Mouse (Mus musculus) stomach, embryonic 15.5 days (tissue): ENCODE data around the gene Hsdl1. TPM values are rescaled to one million over a fixed set of nuclear protein-coding genes. Genes with fewer than 3 reads are reported as not detected.

ENCODE experiments used
- ATAC-seq: fragments of 200-750 bp; cut with Nextera tagmentation; 2 replicates; pipeline ENCODE4 v1.8.0; 2017; ENCODE audit warnings: low read depth, moderate number of reproducible peaks, moderate TSS enrichment; ENCODE audit not compliant: insufficient read depth, low FRiP score
- H3K27ac ChIP-seq: fragments of 300-500 bp; sonication (generic); 2 replicates; pipeline ENCODE4 v1.5.1; 2015; ENCODE audit warnings: mild to moderate bottlenecking, inconsistent platforms
- H3K27me3 ChIP-seq: fragments of 300-500 bp; sonication (generic); replicated peaks from 2 replicates; pipeline ENCODE4 v1.6.1; 2015; ENCODE audit warnings: inconsistent platforms
- H3K36me3 ChIP-seq: fragments of 300-500 bp; sonication (generic); 2 replicates; pipeline ENCODE4 v1.6.1; 2015; ENCODE audit warnings: inconsistent platforms
- H3K4me1 ChIP-seq: fragments of 300-500 bp; sonication (generic); 2 replicates; pipeline ENCODE4 v1.6.1; 2015; ENCODE audit warnings: inconsistent platforms
- H3K4me2 ChIP-seq: fragments of 300-500 bp; sonication (generic); 2 replicates; pipeline ENCODE4 v1.6.1; 2015; ENCODE audit warnings: mild to moderate bottlenecking, inconsistent platforms
- H3K4me3 ChIP-seq: fragments of 300-500 bp; sonication (generic); replicated peaks from 2 replicates; pipeline ENCODE4 v1.5.1; 2015; ENCODE audit warnings: inconsistent platforms
- H3K9ac ChIP-seq: fragments of 300-500 bp; sonication (generic); 2 replicates; pipeline ENCODE4 v1.6.1; 2015; ENCODE audit warnings: inconsistent platforms
- H3K9me3 ChIP-seq: fragments of 300-500 bp; sonication (generic); 2 replicates; pipeline ENCODE4 v1.6.1; 2016; ENCODE audit warnings: inconsistent platforms
- WGBS: fragments of 180-500 bp; shearing (Covaris S2); methylation state at CpG from one replicate; pipeline ENCODE4 v1.1.7; 2015; 5-methylcytosine and 5-hydroxymethylcytosine counted together
- polyA plus RNA-seq: library from polyadenylated mRNA; unstranded; fragments of >200 nt; fragmentation: Nextera tagmentation; extraction: Ambion mirVana; gene quantifications from 2 replicates; pipeline ENCODE4 v1.2.1, GENCODE M21; 2015

Gene Hsdl1
- polyA plus RNA-seq, 1 experiment from 2014 or later: 32.2 TPM

- Histone ChIP-seq H3K36me3 (no peaks in the 10 kb centered on the region), H3K27me3 (peaks cover 3% of the 10 kb centered on the region; the same call in 1 of the 2 replicates), H3K9me3 (no peaks in the 10 kb centered on the region), H3K27ac (no peak overlapping the region), H3K4me2 (peak overlapping the region; percentile 96), H3K9ac (peak overlapping the region; percentile 60; the same call in 1 of the 2 replicates), H3K4me1 (peaks cover 19% of the 10 kb centered on the region), H3K4me3 (peak overlapping the region; percentile 68)
- WGBS: 1% methylated on average over 16 of the region's 16 CpGs
- ATAC-seq: peak; percentile 2; the same call in 1 of the 2 replicates
Measured at GRCm38 (mm10) chr8:119575366-119575726, 363 bp upstream of the Hsdl1 start.

GRCm38 (mm10) chr8:119572411-119572810 lies 2.6 kb downstream of the Hsdl1 start:
- Histone ChIP-seq H3K27ac (peak overlapping the region; percentile 23; the same call in 1 of the 2 replicates), H3K36me3 (no peaks in the 10 kb centered on the region), H3K9ac (no peak overlapping the region), H3K4me2 (no peak overlapping the region), H3K9me3 (no peaks in the 10 kb centered on the region), H3K27me3 (peaks cover 3% of the 10 kb centered on the region; the same call in 1 of the 2 replicates), H3K4me1 (peaks cover 19% of the 10 kb centered on the region), H3K4me3 (no peak overlapping the region)
- 70% methylated on average over 4 of the region's 4 CpGs for WGBS
- no peak for ATAC-seq

GRCm38 (mm10) chr8:119571135-119571534 lies 3.8 kb downstream of the Hsdl1 start:
- no peak overlapping the region for H3K4me3 ChIP-seq
- peaks cover 19% of the 10 kb centered on the region for H3K4me1 ChIP-seq
- H3K9me3 ChIP-seq: no peaks in the 10 kb centered on the region
- ATAC-seq: no peak
- no peak overlapping the region for H3K27ac ChIP-seq
- no peak overlapping the region for H3K9ac ChIP-seq
- WGBS: 80% methylated on average over 6 of the region's 6 CpGs
- no peak overlapping the region for H3K4me2 ChIP-seq
- 0 out of 2 replicates have a peak, but pooled peaks cover 5% of the 10 kb centered on the region for H3K36me3 ChIP-seq
- no peaks in the 10 kb centered on the region; the same call in 1 of the 2 replicates for H3K27me3 ChIP-seq

- peaks cover 14% of the 10 kb centered on the region for H3K36me3 ChIP-seq
- H3K9ac ChIP-seq: no peak overlapping the region
- H3K4me1 ChIP-seq: peaks cover 15% of the 10 kb centered on the region
- H3K9me3 ChIP-seq: no peaks in the 10 kb centered on the region
- ATAC-seq: no peak
- WGBS: 45% methylated on average over 4 of the region's 4 CpGs
- H3K4me3 ChIP-seq: no peak overlapping the region
- H3K27ac ChIP-seq: no peak overlapping the region
- no peak overlapping the region for H3K4me2 ChIP-seq
- no peaks in the 10 kb centered on the region for H3K27me3 ChIP-seq
Measured at GRCm38 (mm10) chr8:119569881-119570280, 5.1 kb downstream of the Hsdl1 start.

- Histone ChIP-seq H3K4me1 (peaks cover 9% of the 10 kb centered on the region), H3K27ac (no peak overlapping the region), H3K9ac (no peak overlapping the region), H3K9me3 (no peaks in the 10 kb centered on the region), H3K36me3 (peaks cover 14% of the 10 kb centered on the region), H3K27me3 (no peaks in the 10 kb centered on the region), H3K4me2 (no peak overlapping the region), H3K4me3 (no peak overlapping the region)
- 59% methylated on average over 7 of the region's 7 CpGs for WGBS
- ATAC-seq: no peak
Measured at GRCm38 (mm10) chr8:119568951-119569350, 6.0 kb downstream of the Hsdl1 start.

- no peak overlapping the region for H3K27ac ChIP-seq
- no peak for ATAC-seq
Measured at GRCm38 (mm10) chr8:119568251-119568650, 6.7 kb downstream of the Hsdl1 start.

GRCm38 (mm10) chr8:119566367-119566766 lies 8.6 kb downstream of the Hsdl1 start:
- peaks cover 22% of the 10 kb centered on the region for H3K36me3 ChIP-seq
- no peak overlapping the region for H3K4me2 ChIP-seq
- no peaks in the 10 kb centered on the region for H3K27me3 ChIP-seq
- H3K9me3 ChIP-seq: no peaks in the 10 kb centered on the region
- no peak for ATAC-seq
- no peak overlapping the region for H3K9ac ChIP-seq
- no peak overlapping the region for H3K27ac ChIP-seq
- no peaks in the 10 kb centered on the region for H3K4me1 ChIP-seq
- WGBS: 77% methylated on average over 11 of the region's 11 CpGs
- no peak overlapping the region for H3K4me3 ChIP-seq

More at GRCm38 (mm10) chr8:119568251-119568650, 6.7 kb downstream of the Hsdl1 start:
- Histone ChIP-seq H3K9me3 (no peaks in the 10 kb centered on the region), H3K4me1 (peaks cover 5% of the 10 kb centered on the region; the same call in 1 of the 2 replicates), H3K9ac (no peak overlapping the region), H3K4me3 (no peak overlapping the region), H3K36me3 (peaks cover 21% of the 10 kb centered on the region), H3K27me3 (no peaks in the 10 kb centered on the region), H3K4me2 (no peak overlapping the region)
- 82% methylated on average over 9 of the region's 9 CpGs for WGBS

GRCm38 (mm10) chr8:119563849-119564251 lies 11.1 kb downstream of the Hsdl1 start:
- no peak overlapping the region for H3K27ac ChIP-seq
- WGBS: 90% methylated on average over 14 of the region's 14 CpGs

GRCm38 (mm10) chr8:119559402-119559720 lies 15.6 kb downstream of the Hsdl1 start:
- Histone ChIP-seq H3K4me3 (peak overlapping the region; percentile 94; the same call in 1 of the 2 replicates), H3K4me2 (0 out of 2 replicates have a peak overlapping the region, but pooled peaks have one; percentile 57), H3K36me3 (0 out of 2 replicates have a peak, but pooled peaks cover 8% of the 10 kb centered on the region), H3K27ac (no peak overlapping the region), H3K4me1 (peaks cover 19% of the 10 kb centered on the region; the same call in 1 of the 2 replicates), H3K9me3 (no peaks in the 10 kb centered on the region), H3K9ac (0 out of 2 replicates have a peak overlapping the region, but pooled peaks have one; percentile 37), H3K27me3 (no peaks in the 10 kb centered on the region)
- no peak for ATAC-seq
- WGBS: 80% methylated on average over 6 of the region's 6 CpGs

More at GRCm38 (mm10) chr8:119563849-119564251, 11.1 kb downstream of the Hsdl1 start:
- Histone ChIP-seq H3K4me3 (no peak overlapping the region), H3K36me3 (peaks cover 22% of the 10 kb centered on the region), H3K9me3 (no peaks in the 10 kb centered on the region), H3K4me2 (no peak overlapping the region), H3K9ac (no peak overlapping the region), H3K27me3 (no peaks in the 10 kb centered on the region), H3K4me1 (0 out of 2 replicates have a peak, but pooled peaks cover 4% of the 10 kb centered on the region)
- no peak for ATAC-seq

GRCm38 (mm10) chr8:119558603-119559401 lies 16.2 kb downstream of the Hsdl1 start, which contains the start of gene Mbtps1:
Gene Mbtps1, minus strand, starts transcription at chr8:119558735.
- H3K9ac ChIP-seq: peak within 1 kb of the TSS; percentile 88
- H3K4me3 ChIP-seq: peak within 1 kb of the TSS; percentile 94
- H3K9me3 ChIP-seq: no peaks in the 10 kb centered on the region
- no peaks in the 10 kb centered on the region for H3K27me3 ChIP-seq
- 0 out of 2 replicates have a peak, but pooled peaks cover 7% of the 10 kb centered on the region for H3K36me3 ChIP-seq
- peaks cover 24% of the 10 kb centered on the region for H3K4me1 ChIP-seq
- peak; percentile 98 for ATAC-seq
- WGBS: 5% methylated on average over 63 of the region's 63 CpGs
- peak within 1 kb of the TSS; percentile 85 for H3K4me2 ChIP-seq
- peak within 1 kb of the TSS; percentile 94 for H3K27ac ChIP-seq

- peaks cover 26% of the 10 kb centered on the region for H3K4me1 ChIP-seq
- H3K4me2 ChIP-seq: peak overlapping the region; percentile 85
- no peaks in the 10 kb centered on the region for H3K36me3 ChIP-seq
- under 1% methylated on average over 52 of the region's 55 CpGs for WGBS
- H3K9ac ChIP-seq: peak overlapping the region; percentile 88
- H3K27ac ChIP-seq: peak overlapping the region; percentile 94
- peak; percentile 86 for ATAC-seq
- H3K27me3 ChIP-seq: no peaks in the 10 kb centered on the region
- H3K4me3 ChIP-seq: peak overlapping the region; percentile 94
- H3K9me3 ChIP-seq: no peaks in the 10 kb centered on the region
Measured at GRCm38 (mm10) chr8:119557821-119558602, 17.0 kb downstream of the Hsdl1 start.
